Mouse (Mus musculus) left cerebral cortex, adult 2 months (tissue): ENCODE measurements around the gene Rnasek. TPM values are rescaled to one million over a fixed set of nuclear protein-coding genes. Genes with fewer than 3 reads are reported as not detected.

ENCODE experiments used
- DNase-seq, 2 experiments: peaks; one replicate each; pipeline ENCODE4 v3.0.0; 2021 to 2022; ENCODE audit warnings: low spot score in 2 of 2, mixed read lengths in 1 of 2; ENCODE audit errors: extremely low spot score in 1 of 2
- H3K27ac ChIP-seq: fragments of 200-600 bp; 2 replicates; pipeline ENCODE4 v1.8.1; 2022
- H3K4me3 ChIP-seq: fragments of 200-600 bp; 2 replicates; pipeline ENCODE4 v1.8.1; 2022
- CTCF ChIP-seq: fragments of 200-600 bp; IDR thresholded peaks from 2 replicates; pipeline ENCODE4 v1.8.1; 2022; ENCODE audit warnings: antibody characterized with exemption, mild to moderate bottlenecking, moderate library complexity
- intact Hi-C: fragments of 180-260 bp; cut with DNase I; formaldehyde crosslinking; loops from one replicate; pipeline ENCODE4 v1.15.1; 2025
- total RNA-seq, 2 experiments: library from RNA; stranded (reverse); gene quantifications; 2 replicates each; pipeline ENCODE4 v1.2.3; 2021

The Rnasek gene
- total RNA-seq, 2 experiments from 2014 or later, result 241 to 270 TPM

DNA sequence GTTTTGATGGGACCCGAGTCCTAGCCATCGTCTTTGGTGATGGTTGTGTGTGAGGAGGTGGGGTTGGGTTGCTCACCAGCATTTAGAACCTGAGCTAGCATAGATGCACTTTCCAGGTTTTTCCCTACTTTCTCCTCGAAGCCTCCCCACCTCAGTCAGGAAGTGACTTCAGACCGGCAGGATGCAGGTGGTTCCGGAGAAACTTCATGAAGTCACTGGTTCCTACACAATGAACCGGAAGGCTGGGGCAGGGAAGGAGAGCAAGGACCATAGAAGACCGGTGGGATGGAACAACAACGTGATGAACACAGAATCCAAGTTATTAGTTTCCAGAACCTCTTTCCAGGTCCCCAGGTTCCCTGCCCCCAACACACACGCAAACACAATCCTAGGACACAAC is 15.9 kb downstream of the Rnasek start:
- peak overlapping the region; percentile 28; the same call in 1 of the 2 replicates for H3K27ac ChIP-seq

GRCm38 (mm10) chr11:70221603-70222500 is 17.8 kb downstream of the Rnasek start:
- TF ChIP-seq CTCF, result no peak; the same call in 1 of the 2 replicates
- Histone ChIP-seq H3K27ac (peak overlapping the region; percentile 93), H3K4me3 (peak overlapping the region; percentile 76)
- no peak for DNase-seq
- intact Hi-C loops, result no loop called here

More for the DNA sequence above, 15.9 kb downstream of the Rnasek start:
- DNase-seq, result no peak
- no peak for TF ChIP-seq CTCF
- H3K4me3 ChIP-seq, result no peak overlapping the region
- intact Hi-C loops, result no loop called here

- H3K27ac ChIP-seq, result peak within 1 kb of the TSS; percentile 93
- intact Hi-C loops, result no loop called here
Observed at GRCm38 (mm10) chr11:70220731-70221602, 18.7 kb downstream of the Rnasek start, which contains the start of gene Slc16a13. Slc16a13 (minus strand) TSS chr11:70221064.

GRCm38 (mm10) chr11:70220323-70220722 is 19.3 kb downstream of the Rnasek start:
- Histone ChIP-seq H3K27ac (peak overlapping the region; percentile 93), H3K4me3 (peak overlapping the region; percentile 76)
- no peak for DNase-seq
- TF ChIP-seq CTCF, result no peak
- intact Hi-C loops, result no loop called here

More at GRCm38 (mm10) chr11:70220731-70221602, 18.7 kb downstream of the Rnasek start, which contains the start of gene Slc16a13:
- no peak for TF ChIP-seq CTCF
- peak within 1 kb of the TSS; percentile 76 for H3K4me3 ChIP-seq
- DNase-seq, result peak; percentile 90 to 92

DNA sequence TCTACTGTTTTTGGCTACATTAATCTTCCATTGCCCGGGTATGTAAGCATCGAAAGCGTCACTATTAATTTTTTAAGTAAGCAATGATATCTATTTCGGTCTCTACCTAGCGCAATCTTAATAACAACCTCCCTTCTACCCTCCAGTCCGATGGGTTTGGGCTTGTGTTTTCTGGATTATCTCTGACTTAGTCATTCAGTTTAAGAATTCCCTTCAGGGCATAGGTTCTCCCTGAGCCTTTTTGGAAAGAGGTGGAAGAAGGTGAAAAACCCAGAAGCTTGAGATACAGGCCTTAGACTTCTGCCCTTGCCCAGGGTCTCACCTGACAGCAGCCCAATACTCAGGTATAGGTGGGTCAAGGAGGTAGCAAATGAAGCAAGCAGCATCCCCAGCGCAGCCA is 19.8 kb downstream of the Rnasek start:
- DNase-seq, result no peak
- no peak for TF ChIP-seq CTCF
- H3K4me3 ChIP-seq, result peak overlapping the region; percentile 76
- H3K27ac ChIP-seq, result peak overlapping the region; percentile 93
- intact Hi-C loops, result no loop called here

DNA sequence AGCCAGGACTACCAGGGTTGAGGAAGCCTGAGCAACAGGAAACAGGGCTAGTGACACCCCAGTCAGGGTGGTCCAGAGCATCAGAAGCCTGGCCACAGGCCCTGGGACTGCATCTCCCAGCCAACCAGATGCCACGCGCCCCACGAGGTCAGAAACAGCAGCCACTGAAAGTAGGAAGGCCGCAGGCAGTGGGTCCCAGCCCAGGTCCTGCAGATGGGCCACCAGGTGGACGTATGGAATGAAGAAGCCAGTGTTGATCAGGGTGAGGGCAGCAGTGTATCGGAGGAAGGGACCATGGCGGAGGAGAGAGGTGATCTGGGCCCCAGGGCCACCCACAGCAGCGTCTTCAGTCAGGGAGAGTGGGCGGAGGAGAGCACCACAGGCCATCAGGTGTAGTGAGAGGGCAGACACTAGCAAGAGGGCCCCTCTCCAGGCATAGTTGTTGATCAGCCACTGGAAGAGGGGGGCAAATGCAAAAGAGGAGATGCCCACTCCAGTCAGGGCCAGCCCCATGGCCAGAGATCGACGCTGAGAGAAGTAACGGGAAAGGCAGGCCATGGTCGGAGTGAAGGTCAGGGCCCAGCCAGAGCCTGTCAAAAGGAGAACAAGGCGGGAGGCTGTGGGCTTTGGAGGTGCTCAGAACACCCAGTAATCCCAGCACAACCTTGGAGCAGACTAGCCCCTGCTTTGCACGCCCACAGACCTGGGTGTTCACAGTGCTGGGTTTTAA is 20.7 kb downstream of the Rnasek start:
- H3K4me3 ChIP-seq, result peak overlapping the region; percentile 76
- intact Hi-C loops, result no loop called here

DNA sequence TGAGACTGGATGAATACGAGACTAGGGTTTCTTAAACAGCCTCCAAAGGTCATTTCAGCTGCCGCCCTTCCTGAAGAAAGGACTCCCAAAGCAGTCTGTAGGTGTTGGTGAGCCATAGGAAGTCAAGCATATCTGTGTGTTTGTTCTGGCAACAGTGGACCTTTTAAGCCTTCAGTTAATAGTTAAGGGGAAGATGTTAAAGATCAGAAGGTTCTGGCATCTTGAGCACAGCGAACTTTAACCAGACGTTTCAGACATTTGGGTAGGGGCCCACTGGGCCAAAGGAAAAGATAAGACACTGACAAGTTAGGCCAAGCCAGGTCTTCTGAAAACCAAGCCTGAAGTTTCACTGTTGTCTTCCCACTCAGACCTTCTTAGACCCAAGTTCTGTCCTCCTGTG is 21.6 kb downstream of the Rnasek start:
- DNase-seq, result no peak
- intact Hi-C loops, result no loop called here
- TF ChIP-seq CTCF, result no peak
- H3K4me3 ChIP-seq, result no peak overlapping the region
- no peak overlapping the region for H3K27ac ChIP-seq

More for the DNA sequence above, 20.7 kb downstream of the Rnasek start:
- H3K27ac ChIP-seq, result no peak overlapping the region
- DNase-seq, result no peak
- TF ChIP-seq CTCF, result no peak

DNA sequence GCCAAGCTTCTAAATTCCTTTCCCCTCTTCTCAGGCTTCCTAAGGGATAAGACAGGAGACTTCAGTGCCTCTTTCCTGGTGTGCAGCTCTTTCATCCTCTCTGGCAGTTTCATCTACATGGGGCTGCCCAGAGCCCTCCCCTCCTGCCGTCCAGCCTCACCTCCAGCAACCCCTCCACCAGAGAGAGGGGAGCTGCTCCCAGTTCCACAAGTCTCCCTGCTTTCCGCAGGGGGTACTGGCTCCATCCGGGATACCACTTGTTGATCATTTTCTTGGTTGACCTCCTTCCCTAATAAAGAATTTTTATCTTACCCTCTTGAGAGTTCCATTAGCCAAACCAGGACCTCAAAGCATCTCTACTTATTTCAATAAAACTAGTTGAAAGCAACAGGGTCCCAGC is 23.5 kb downstream of the Rnasek start:
- intact Hi-C loops, result no loop called here
- H3K4me3 ChIP-seq, result no peak overlapping the region

DNA sequence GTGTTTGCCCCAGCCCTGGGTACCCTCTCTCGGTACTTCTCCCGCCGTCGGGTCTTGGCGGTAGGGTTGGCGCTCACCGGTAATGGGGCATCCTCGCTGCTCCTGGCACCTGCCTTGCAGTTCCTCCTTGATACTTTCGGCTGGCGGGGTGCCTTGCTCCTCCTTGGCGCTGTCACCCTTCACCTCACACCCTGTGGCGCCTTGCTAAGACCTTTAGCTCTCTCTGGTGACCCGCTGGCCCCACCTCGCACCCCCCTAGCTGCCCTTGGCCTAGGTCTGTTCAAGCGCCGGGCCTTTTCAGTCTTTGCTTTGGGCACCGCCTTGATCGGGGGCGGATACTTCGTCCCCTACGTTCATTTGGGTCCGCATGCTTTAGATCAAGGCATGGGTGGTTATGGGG is 24.3 kb downstream of the Rnasek start:
- DNase-seq, result no peak
- Histone ChIP-seq H3K4me3 (no peak overlapping the region; the same call in 1 of the 2 replicates), H3K27ac (no peak overlapping the region)
- intact Hi-C loops, result no loop called here
- TF ChIP-seq CTCF, result no peak

More for the DNA sequence above, 23.5 kb downstream of the Rnasek start:
- no peak for DNase-seq
- TF ChIP-seq CTCF, result no peak
- no peak overlapping the region for H3K27ac ChIP-seq

DNA sequence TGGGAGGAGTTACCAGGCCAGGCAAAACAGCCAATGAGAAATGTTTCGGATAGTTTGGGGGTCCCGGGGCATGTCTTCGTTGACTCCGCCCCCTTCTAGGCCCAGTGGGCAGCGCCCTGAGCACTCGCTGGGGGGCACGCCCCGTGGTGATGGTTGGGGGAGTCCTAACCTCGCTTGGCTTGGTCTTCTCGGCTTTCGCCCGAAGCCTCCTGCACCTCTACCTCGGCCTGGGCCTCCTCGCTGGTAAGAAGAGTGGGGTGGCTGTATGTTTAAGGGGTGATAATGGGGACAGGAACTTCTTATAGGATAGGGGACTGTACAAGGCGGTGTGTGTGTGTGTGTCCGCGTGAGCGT is 24.8 kb downstream of the Rnasek start:
- TF ChIP-seq CTCF, result no peak
- intact Hi-C loops, result no loop called here
- Histone ChIP-seq H3K4me3 (peak overlapping the region; percentile 40), H3K27ac (no peak overlapping the region; the same call in none of the 2 replicates)
- peak in 1 of 2 experiments; percentile 18 for DNase-seq

- no peak for TF ChIP-seq CTCF
- peak in 1 of 2 experiments; percentile 19 for DNase-seq
- H3K4me3 ChIP-seq, result peak overlapping the region; percentile 40
- H3K27ac ChIP-seq, result peak overlapping the region; percentile 84
- intact Hi-C loops, result no loop called here
Observed at GRCm38 (mm10) chr11:70214191-70214855, 25.3 kb downstream of the Rnasek start.
